8 mouse cellular contexts compared by ENCODE assay signal in genomic region chr15:31365720-31366591, GRCm38 (mm10). TPM values are rescaled to one million over a fixed set of nuclear protein-coding genes. Genes with fewer than 3 reads are reported as not detected.
DNase-seq lines count a peak whose midpoint lies in the region; ATAC-seq and TF ChIP-seq lines count a peak whose summit lies in the region.

No protein-coding gene starts in this region.

- ATAC-seq in forebrain, embryonic 13.5 days = no peak
- peak; percentile 22; the same call in 1 of the 2 replicates for ATAC-seq in hindbrain, postnatal 0 days
- peak; percentile 59 for ATAC-seq in liver, postnatal 0 days

- H3K9ac ChIP-seq in forebrain, embryonic 13.5 days = peak overlapping the region; percentile 40; the same call in 1 of the 2 replicates
- no peak overlapping the region for H3K9ac ChIP-seq in hindbrain, postnatal 0 days (replicated peaks; ENCODE audit: low read length)
- peak overlapping the region; percentile 61 for H3K9ac ChIP-seq in liver, postnatal 0 days (replicated peaks)

- H3K27me3 ChIP-seq in spleen, adult 2 months (ENCODE audit: control insufficient read depth, insufficient read depth, low read length) = peaks cover 8% of the 10 kb centered on the region; the same call in 1 of the 2 replicates
- H3K27me3 ChIP-seq in forebrain, embryonic 13.5 days = peaks cover 74% of the 10 kb centered on the region
- peaks cover 13% of the 10 kb centered on the region; the same call in 1 of the 2 replicates for H3K27me3 ChIP-seq in hindbrain, postnatal 0 days (ENCODE audit: insufficient read depth, low read length)
- H3K27me3 ChIP-seq in liver, postnatal 0 days (ENCODE audit: insufficient read depth, low read length) = peaks cover 39% of the 10 kb centered on the region
- peaks cover 43% of the 10 kb centered on the region for H3K27me3 ChIP-seq in small intestine, adult 2 months (ENCODE audit: control insufficient read depth, insufficient read depth, low read length)

- TF ChIP-seq CTCF in spleen, adult 2 months (IDR thresholded peaks at IDR 0.05; ENCODE audit: extremely low read depth, insufficient read depth, insufficient read length, insufficient replicate concordance) = no peak
- no peak for TF ChIP-seq CTCF in hindbrain, postnatal 0 days (IDR thresholded peaks at IDR 0.05; ENCODE audit: low read depth)
- TF ChIP-seq CTCF in liver, postnatal 0 days (IDR thresholded peaks at IDR 0.05; ENCODE audit: low read depth) = no peak
- TF ChIP-seq CTCF in small intestine, adult 2 months (IDR thresholded peaks at IDR 0.05; ENCODE audit: extremely low read depth, insufficient read length, insufficient replicate concordance, low read depth, low read length) = no peak

- no peak for TF ChIP-seq EP300 in liver, postnatal 0 days (IDR thresholded peaks at IDR 0.05; ENCODE audit: low read depth)

- no peak overlapping the region for H3K27ac ChIP-seq in spleen, adult 2 months (ENCODE audit: insufficient read depth, low read length)
- no peak overlapping the region for H3K27ac ChIP-seq in forebrain, embryonic 13.5 days
- no peak overlapping the region for H3K27ac ChIP-seq in hindbrain, postnatal 0 days
- H3K27ac ChIP-seq in liver, postnatal 0 days (ENCODE audit: low read depth) = peak overlapping the region; percentile 49; the same call in 1 of the 2 replicates
- H3K27ac ChIP-seq in small intestine, adult 2 months (ENCODE audit: insufficient read depth, low read depth, low read length) = no peak overlapping the region

- H3K9me3 ChIP-seq in forebrain, embryonic 13.5 days (replicated peaks) = no peaks in the 10 kb centered on the region
- no peaks in the 10 kb centered on the region for H3K9me3 ChIP-seq in hindbrain, postnatal 0 days (ENCODE audit: low read length)
- H3K9me3 ChIP-seq in liver, postnatal 0 days (ENCODE audit: low read length) = no peaks in the 10 kb centered on the region

- H3K4me2 ChIP-seq in forebrain, embryonic 13.5 days = peak overlapping the region; percentile 100
- H3K4me2 ChIP-seq in hindbrain, postnatal 0 days (ENCODE audit: low read depth, low read length) = peak overlapping the region; percentile 100
- H3K4me2 ChIP-seq in liver, postnatal 0 days (ENCODE audit: low read depth, low read length) = peak overlapping the region; percentile 95

- H3K4me3 ChIP-seq in spleen, adult 2 months (ENCODE audit: extremely low read depth, insufficient read depth, insufficient read length) = peak overlapping the region; percentile 60
- H3K4me3 ChIP-seq in forebrain, embryonic 13.5 days = peak overlapping the region; percentile 62
- peak overlapping the region; percentile 61 for H3K4me3 ChIP-seq in hindbrain, postnatal 0 days (ENCODE audit: low read length)
- peak overlapping the region; percentile 62 for H3K4me3 ChIP-seq in liver, postnatal 0 days (ENCODE audit: low read depth, low read length)
- H3K4me3 ChIP-seq in small intestine, adult 2 months (ENCODE audit: low read depth, low read length) = peak overlapping the region; percentile 60

- no peak for DNase-seq in spleen, adult 2 months (ENCODE audit: low read depth in 1 of 2, low spot score in 2 of 2)
- no peak for DNase-seq in spleen, adult 12 weeks (ENCODE audit: low spot score)
- DNase-seq in hindbrain, postnatal 0 days (ENCODE audit: low spot score) = no peak
- DNase-seq in liver, postnatal 0 days = peak; percentile 47
- no peak for DNase-seq in layer of hippocampus, adult 9-10 months (ENCODE audit: low spot score)
- no peak for DNase-seq in spleen, postnatal 14 days (ENCODE audit: low spot score in 2 of 2)

- H3K36me3 ChIP-seq in spleen, adult 2 months (ENCODE audit: control insufficient read depth, insufficient read depth, low read length) = no peaks in the 10 kb centered on the region
- H3K36me3 ChIP-seq in forebrain, embryonic 13.5 days (ENCODE audit: poor library complexity, severe bottlenecking) = no peaks in the 10 kb centered on the region
- no peaks in the 10 kb centered on the region for H3K36me3 ChIP-seq in hindbrain, postnatal 0 days (ENCODE audit: insufficient read depth, low read length)
- H3K36me3 ChIP-seq in liver, postnatal 0 days (replicated peaks; ENCODE audit: insufficient read depth, low read length) = no peaks in the 10 kb centered on the region
- no peaks in the 10 kb centered on the region for H3K36me3 ChIP-seq in small intestine, adult 2 months (ENCODE audit: control insufficient read depth, insufficient read depth, low read length)

- WGBS in spleen, adult 2 months = 2% methylated on average over 37 of the region's 37 CpGs
- WGBS in forebrain, embryonic 13.5 days = 1% methylated on average over 37 of the region's 37 CpGs
- WGBS in hindbrain, postnatal 0 days = 4% methylated on average over 37 of the region's 37 CpGs
- WGBS in liver, postnatal 0 days (ENCODE audit: insufficient replicate concordance) = 2% methylated on average over 37 of the region's 37 CpGs
- WGBS in small intestine, adult 2 months = 4% methylated on average over 37 of the region's 37 CpGs

- no peak for TF ChIP-seq POLR2A in spleen, adult 2 months (IDR thresholded peaks at IDR 0.05; ENCODE audit: low read depth, low read length)
- no peak for TF ChIP-seq POLR2A in small intestine, adult 2 months (IDR thresholded peaks at IDR 0.05; ENCODE audit: low read depth, low read length)

- H3K4me1 ChIP-seq in spleen, adult 2 months (ENCODE audit: control insufficient read depth, insufficient read depth, insufficient read length) = peaks cover 11% of the 10 kb centered on the region; the same call in 1 of the 2 replicates
- peaks cover 26% of the 10 kb centered on the region for H3K4me1 ChIP-seq in forebrain, embryonic 13.5 days
- H3K4me1 ChIP-seq in hindbrain, postnatal 0 days (ENCODE audit: insufficient read depth, low read length) = peaks cover 16% of the 10 kb centered on the region
- peaks cover 5% of the 10 kb centered on the region for H3K4me1 ChIP-seq in liver, postnatal 0 days (ENCODE audit: insufficient read depth)
- peaks cover 3% of the 10 kb centered on the region; the same call in 1 of the 2 replicates for H3K4me1 ChIP-seq in small intestine, adult 2 months (ENCODE audit: control insufficient read depth, insufficient read depth, insufficient read length, low read length)

RNA-seq across cellular contexts. Expression of gene Ankrd33b, which starts 1.6 kb away (rescaled TPM):
- polyA plus RNA-seq in spleen, adult 2 months (2012; rRNA removed) = 3.7 and 8.1 TPM in 2 replicates
- polyA plus RNA-seq in forebrain, embryonic 13.5 days (2015; fragmentation: Nextera tagmentation; extraction: Ambion mirVana) = 0.34 and 0.42 TPM in 2 replicates
- total RNA-seq in hindbrain, postnatal 0 days (2014; rRNA removed) = 1.6 and 3.3 TPM in 2 replicates
- 1.2 and 1.6 TPM in 2 replicates for polyA plus RNA-seq in hindbrain, postnatal 0 days (2015; fragmentation: Nextera tagmentation; extraction: Ambion mirVana)
- polyA plus RNA-seq in liver, postnatal 0 days (2015; fragmentation: Nextera tagmentation; extraction: Ambion mirVana) = 1.8 and 1.9 TPM in 2 replicates
- polyA plus RNA-seq in small intestine, adult 2 months (2012; rRNA removed) = 0.52 and 0.65 TPM in 2 replicates
